Mouse (Mus musculus) cerebellum, adult (tissue): ENCODE measurements around the gene Dsn1.

Source experiments
- ATAC-seq: cut with Nextera tagmentation; 2 replicates; pipeline ENCODE4 v1.9.2; 2017; ENCODE audit warnings: mild to moderate bottlenecking, moderate library complexity, mixed read lengths; ENCODE audit not compliant: insufficient number of reproducible peaks, low FRiP score, low TSS enrichment

Gene Dsn1

GRCm38 (mm10) chr2:156974967-156975366, 32.0 kb downstream of the Dsn1 start:
- ATAC-seq: no peak

- peak; percentile 85 for ATAC-seq
Measured at GRCm38 (mm10) chr2:156973316-156974100, 33.4 kb downstream of the Dsn1 start.

DNA sequence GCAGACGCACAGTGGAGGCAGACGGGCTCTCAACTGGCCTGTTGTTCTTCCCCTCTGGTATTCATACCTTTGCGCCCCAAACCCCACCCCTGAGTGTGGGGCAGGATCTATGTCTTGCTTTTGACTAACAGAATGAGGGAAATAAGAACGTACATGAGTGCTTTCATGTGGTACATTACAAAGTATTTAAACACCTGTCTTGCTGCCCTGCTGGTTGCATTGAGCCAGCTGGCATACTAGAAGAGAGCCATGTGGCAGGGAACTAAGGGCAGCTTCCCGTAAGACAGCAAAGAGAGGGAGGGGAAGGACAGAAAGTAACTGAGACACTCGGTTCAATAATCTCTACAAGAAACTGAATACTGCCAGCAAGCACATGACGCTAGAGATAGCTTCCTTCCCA, 36.7 kb downstream of the Dsn1 start:
- no peak for ATAC-seq

- ATAC-seq: no peak
Measured at GRCm38 (mm10) chr2:156968501-156968900, 38.5 kb downstream of the Dsn1 start.

DNA sequence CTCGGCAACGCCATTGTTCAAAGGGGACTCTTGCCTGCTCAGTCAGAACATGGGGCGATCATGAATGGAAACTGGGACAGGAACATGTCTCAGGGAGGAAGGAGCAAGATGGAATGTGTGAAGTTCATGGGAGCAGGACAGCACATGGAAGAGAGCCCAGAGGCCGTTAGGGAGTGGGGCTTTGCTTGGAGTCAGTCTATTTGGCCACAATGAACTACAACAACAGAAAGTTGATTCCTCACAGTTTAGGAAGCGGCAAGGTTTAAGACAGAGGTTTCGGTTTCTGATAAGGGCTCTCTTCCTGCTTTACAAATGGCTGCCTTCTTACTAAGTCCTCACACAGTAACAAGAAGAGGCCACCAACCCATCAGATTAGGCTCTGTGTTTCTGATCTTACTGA, 39.6 kb downstream of the Dsn1 start:
- no peak for ATAC-seq

DNA sequence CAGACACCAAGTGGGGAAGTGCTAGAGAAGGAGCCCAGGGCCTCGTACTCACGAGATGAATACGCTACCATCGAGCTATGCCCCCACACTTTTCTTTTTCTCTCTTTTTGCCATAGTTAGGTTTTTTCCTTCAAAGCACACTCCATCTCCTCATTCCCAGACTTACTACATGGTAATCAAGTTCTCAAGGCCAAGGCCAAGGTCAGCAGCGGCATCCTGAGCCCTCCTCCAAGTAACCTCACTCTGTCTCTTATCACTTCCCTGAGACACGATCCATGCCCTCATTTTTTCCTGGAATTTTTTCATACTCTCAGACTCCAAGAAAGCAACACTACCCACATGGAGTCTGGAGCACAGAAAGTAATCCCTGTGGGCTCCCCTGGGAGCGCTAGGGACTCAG, 43.1 kb downstream of the Dsn1 start:
- ATAC-seq: no peak

GRCm38 (mm10) chr2:156958496-156959252, 48.3 kb downstream of the Dsn1 start:
- ATAC-seq: no peak

DNA sequence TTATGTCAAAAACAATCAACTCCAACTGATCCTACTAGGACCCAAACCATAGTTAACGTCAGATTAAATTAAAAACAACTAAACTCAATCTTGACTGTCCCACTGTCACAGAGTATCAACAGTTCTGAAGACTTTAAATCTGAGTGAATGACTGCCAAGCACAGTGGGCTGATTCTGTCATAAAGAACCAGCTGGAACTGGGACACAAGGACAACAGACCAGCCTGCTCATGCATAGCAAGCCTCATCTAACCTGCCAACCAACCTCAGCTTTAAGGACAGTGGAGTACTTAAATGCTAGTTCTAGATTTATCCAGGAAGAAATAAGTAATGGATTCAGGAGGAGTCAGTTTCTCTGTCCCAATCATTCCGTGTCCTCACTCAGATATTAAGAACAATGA, 49.9 kb downstream of the Dsn1 start:
- ATAC-seq: no peak

DNA sequence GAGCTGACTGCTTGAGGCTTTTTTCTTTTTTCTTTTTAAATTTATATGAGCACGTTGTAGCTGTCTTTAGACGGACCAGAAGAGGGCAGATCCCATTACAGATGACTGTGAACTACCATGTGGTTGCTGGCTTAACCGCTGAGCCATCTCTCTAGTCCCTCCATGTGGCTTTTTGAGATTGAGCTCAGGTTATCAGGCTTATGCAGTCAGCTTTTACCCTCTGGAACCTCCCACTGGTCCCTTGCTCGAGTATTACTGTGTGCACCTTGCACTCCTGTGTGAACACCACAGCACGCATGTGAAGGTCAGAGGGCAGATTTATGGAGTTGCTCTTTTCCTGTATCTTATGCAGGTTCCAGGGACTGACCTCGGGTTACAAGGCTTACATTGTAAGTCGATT, 50.6 kb downstream of the Dsn1 start:
- ATAC-seq: no peak

- no peak for ATAC-seq
Measured at GRCm38 (mm10) chr2:156954463-156954862, 52.5 kb downstream of the Dsn1 start.

DNA sequence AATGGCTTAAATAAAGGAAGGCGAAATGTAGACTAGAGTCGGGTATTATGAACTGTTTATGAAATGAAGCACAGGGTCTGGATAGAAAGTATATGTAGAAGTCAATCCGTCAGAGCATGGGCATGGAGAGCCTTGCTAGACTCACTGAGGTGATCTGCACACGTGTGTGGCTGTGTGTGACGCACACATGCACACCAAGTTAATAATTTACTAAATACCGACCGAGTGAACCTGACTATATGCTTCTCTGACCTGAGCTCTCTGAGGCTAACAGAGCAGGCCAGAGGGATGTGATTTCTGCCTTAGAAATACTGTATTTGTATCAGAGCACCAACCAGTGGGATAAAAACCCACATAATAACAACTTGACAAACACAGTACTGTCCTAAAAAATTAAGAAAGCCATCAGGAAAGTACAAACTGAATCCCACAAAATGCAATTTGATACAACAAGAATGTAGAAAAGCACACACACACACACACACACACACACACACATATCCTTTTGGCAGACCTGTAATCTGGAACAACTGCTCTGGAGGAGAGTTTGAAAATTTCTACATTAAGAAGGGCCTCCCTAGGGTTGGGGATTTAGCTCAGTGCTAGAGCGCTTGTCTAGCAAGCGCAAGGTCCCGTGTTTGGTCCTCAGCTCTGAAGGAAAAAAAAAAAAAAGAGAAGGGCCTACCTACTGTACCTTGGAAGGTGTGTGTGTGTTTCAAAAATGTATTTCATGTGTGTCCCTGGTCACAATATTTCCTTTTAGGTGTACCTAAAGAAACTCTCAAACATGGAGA, 55.5 kb downstream of the Dsn1 start:
- ATAC-seq: no peak

DNA sequence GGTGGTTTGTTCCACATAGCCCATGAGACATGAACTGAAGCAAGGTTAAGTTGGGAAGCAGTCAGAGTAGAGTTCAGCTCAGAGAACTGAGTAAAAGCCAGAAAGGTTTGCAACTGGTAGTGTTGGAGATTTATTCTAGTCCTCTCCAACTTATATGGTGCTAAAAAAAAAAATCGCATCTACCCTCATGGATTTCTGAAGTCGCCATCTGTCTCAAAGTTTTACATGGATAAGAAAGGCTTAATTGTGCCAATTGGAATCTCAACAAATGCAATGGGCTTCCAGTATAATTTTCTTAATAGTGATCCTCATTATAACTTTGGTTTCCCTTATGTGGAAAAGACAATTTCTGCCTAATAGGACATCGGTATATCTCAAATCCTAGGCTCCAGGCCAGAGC, 56.1 kb downstream of the Dsn1 start:
- no peak for ATAC-seq
